Mouse (Mus musculus): ENCODE measurements around the gene Dlg2. TPM values are rescaled to one million over a fixed set of nuclear protein-coding genes. Genes with fewer than 3 reads are reported as not detected.

Gene Dlg2
- polyA plus RNA-seq, 1 experiment from 2014 or later = 30.0 TPM

DNA sequence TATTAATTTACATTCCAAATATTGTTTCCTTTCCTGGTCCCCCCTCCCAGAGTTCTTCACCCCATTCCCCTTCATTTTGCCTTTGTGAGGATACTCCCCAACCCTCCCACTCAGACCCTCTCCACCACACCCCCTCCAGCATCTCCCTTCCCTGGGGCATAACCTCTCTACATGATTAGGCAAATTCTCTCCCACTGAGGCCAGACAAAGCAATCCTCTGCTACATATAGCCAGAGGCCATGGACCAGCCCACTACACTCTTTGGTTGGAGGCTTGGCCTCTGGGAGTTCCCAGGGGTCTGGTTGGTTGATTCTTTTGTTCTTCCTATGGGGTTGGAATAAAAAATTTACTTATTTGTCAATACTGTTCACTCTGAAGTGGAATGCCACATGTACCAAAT, 505.6 kb downstream of the Dlg2 start:
- Histone ChIP-seq H3K27me3 (ENCODE audit: control insufficient read depth, insufficient read depth, low read length) (no peaks in the 10 kb centered on the region), H3K4me1 (replicated peaks; ENCODE audit: control insufficient read depth, insufficient read depth, low read length) (no peaks in the 10 kb centered on the region), H3K9me3 (ENCODE audit: control insufficient read depth, low read length) (no peaks in the 10 kb centered on the region), H3K4me2 (replicated peaks) (no peak overlapping the region), H3K27ac (no peak overlapping the region), H3K9ac (no peak overlapping the region), H3K36me3 (replicated peaks; ENCODE audit: control insufficient read depth, insufficient read depth) (no peaks in the 10 kb centered on the region), H3K4me3 (replicated peaks; ENCODE audit: low read length) (no peak overlapping the region)
- DNase-seq (ENCODE audit: low spot score) (no peak), ATAC-seq (ENCODE audit: low FRiP score) (no peak)

GRCm38 (mm10) chr7:91010655-91011054, 534.2 kb downstream of the Dlg2 start:
- WGBS = 58% methylated on average over 2 of the region's 2 CpGs
- ATAC-seq (ENCODE audit: low FRiP score) (no peak), DNase-seq (ENCODE audit: low spot score) (no peak)
- H3K4me3 ChIP-seq (replicated peaks; ENCODE audit: low read length) = no peak overlapping the region
- H3K9me3 ChIP-seq (ENCODE audit: control insufficient read depth, low read length) = no peaks in the 10 kb centered on the region
- no peak overlapping the region for H3K9ac ChIP-seq
- H3K36me3 ChIP-seq (replicated peaks; ENCODE audit: control insufficient read depth, insufficient read depth) = no peaks in the 10 kb centered on the region
- no peaks in the 10 kb centered on the region for H3K4me1 ChIP-seq (replicated peaks; ENCODE audit: control insufficient read depth, insufficient read depth, low read length)
- no peak overlapping the region for H3K27ac ChIP-seq
- H3K4me2 ChIP-seq (replicated peaks) = no peak overlapping the region
- no peaks in the 10 kb centered on the region for H3K27me3 ChIP-seq (ENCODE audit: control insufficient read depth, insufficient read depth, low read length)

DNA sequence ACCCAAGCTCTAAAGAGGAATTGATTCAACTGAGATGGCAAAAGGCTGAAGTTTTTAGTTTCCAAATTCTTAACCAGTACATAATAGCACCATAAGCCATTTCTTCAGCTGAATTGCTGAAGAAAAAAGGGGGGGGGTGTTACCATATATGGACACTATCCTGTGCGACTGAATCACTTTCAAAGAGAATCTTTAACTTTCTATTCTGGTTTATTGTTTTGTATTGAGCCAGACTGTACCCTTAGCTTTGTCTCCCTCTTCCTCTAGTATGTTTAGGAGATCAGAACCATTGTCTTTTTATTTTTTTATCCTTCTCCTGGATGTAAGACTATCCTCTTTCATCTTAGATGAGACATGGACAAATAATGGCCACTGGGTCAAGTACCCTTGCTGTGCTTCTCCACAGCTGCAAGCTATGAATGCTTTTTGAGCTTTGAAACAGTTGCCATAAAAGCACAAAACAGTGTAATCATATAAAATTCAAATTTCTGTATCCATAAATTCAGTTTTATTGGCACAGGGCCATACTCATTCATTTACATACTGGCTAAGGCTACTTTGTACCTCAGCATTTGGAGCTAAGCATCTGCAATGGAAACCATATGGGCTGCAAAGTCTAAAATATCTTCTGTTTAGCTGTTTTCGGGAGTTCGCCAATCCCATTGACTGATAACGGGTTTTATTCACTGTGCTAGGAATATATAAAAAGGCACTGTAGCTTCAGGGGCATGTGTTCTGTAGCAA, 568.7 kb downstream of the Dlg2 start:
- ATAC-seq (ENCODE audit: low FRiP score) = no peak
- Histone ChIP-seq H3K4me1 (replicated peaks; ENCODE audit: control insufficient read depth, insufficient read depth, low read length) (no peaks in the 10 kb centered on the region), H3K27ac (no peak overlapping the region), H3K9ac (no peak overlapping the region), H3K36me3 (replicated peaks; ENCODE audit: control insufficient read depth, insufficient read depth) (no peaks in the 10 kb centered on the region), H3K27me3 (ENCODE audit: control insufficient read depth, insufficient read depth, low read length) (no peaks in the 10 kb centered on the region), H3K4me2 (replicated peaks) (no peak overlapping the region), H3K9me3 (ENCODE audit: control insufficient read depth, low read length) (no peaks in the 10 kb centered on the region), H3K4me3 (replicated peaks; ENCODE audit: low read length) (no peak overlapping the region)
- WGBS = 87% methylated on average over 4 of the region's 4 CpGs
- DNase-seq (ENCODE audit: low spot score) = no peak

DNA sequence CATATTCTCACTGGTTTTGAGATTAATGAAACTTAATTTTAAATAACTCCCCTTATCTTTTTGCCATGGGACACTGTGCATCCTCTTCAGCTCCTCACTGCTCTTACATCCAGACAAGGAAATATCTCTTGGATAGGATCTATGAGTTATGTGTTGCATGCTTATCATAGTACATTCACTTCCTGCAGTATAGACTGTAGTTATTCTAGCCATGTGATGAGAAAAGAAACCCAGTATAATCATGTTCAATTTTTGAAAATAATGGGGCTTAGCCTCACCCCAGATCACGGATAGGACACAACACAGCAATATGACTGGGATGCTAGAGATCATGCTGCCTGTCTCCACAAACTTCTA, 569.2 kb downstream of the Dlg2 start:
- no peak for DNase-seq (ENCODE audit: low spot score)
- Histone ChIP-seq H3K27ac (no peak overlapping the region), H3K4me1 (replicated peaks; ENCODE audit: control insufficient read depth, insufficient read depth, low read length) (no peaks in the 10 kb centered on the region), H3K27me3 (ENCODE audit: control insufficient read depth, insufficient read depth, low read length) (no peaks in the 10 kb centered on the region), H3K4me3 (replicated peaks; ENCODE audit: low read length) (no peak overlapping the region), H3K4me2 (replicated peaks) (no peak overlapping the region), H3K9me3 (ENCODE audit: control insufficient read depth, low read length) (no peaks in the 10 kb centered on the region), H3K36me3 (replicated peaks; ENCODE audit: control insufficient read depth, insufficient read depth) (no peaks in the 10 kb centered on the region), H3K9ac (no peak overlapping the region)
- 93% methylated on average over 1 of the region's 1 CpGs for WGBS
- no peak for ATAC-seq (ENCODE audit: low FRiP score)

DNA sequence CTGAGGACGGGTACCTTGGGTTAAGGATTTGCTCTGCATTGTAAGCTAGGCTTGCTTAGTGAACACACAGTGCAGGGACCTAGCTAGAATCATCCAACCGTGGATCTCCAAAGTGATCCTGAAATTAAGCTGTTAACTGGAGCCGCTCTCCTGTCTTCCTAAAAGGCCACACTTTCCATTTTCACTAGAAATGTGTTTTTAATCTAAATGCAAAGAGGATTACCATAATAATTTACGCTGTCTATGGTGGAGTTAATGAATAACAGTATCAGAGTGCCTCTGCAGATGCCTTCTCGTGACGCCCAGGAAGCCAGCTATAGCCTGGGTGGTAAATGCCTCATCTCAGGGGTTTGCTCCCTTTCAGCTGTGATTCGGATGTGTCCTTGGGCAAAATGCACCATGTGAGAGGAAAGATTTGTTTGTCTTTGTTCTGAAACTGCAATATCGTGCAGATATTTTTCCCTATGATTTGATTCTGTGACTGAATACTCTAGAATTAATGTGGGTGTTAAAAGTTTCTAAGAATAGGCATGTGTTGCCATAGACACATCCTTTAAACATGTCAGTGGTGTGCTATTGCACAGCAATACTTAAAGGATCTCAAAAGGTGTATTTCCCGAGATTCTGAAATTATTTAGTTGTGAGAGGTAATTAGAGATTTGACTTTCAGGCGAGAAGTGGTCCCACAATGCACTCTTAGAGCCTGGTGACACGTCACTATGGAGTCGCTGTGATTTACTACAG, 587.0 kb downstream of the Dlg2 start:
- DNase-seq (ENCODE audit: low spot score) = no peak
- H3K4me1 ChIP-seq (replicated peaks; ENCODE audit: control insufficient read depth, insufficient read depth, low read length) = no peaks in the 10 kb centered on the region
- no peak overlapping the region for H3K27ac ChIP-seq
- no peak overlapping the region for H3K9ac ChIP-seq
- 41% methylated on average over 12 of the region's 12 CpGs for WGBS
- H3K4me2 ChIP-seq (replicated peaks) = peak overlapping the region; percentile 21; the same call in 1 of the 2 replicates
- no peak overlapping the region for H3K4me3 ChIP-seq (replicated peaks; ENCODE audit: low read length)
- no peaks in the 10 kb centered on the region for H3K36me3 ChIP-seq (replicated peaks; ENCODE audit: control insufficient read depth, insufficient read depth)
- no peaks in the 10 kb centered on the region for H3K9me3 ChIP-seq (ENCODE audit: control insufficient read depth, low read length)
- peak; percentile 48; the same call in 1 of the 2 replicates for ATAC-seq (ENCODE audit: low FRiP score)
- H3K27me3 ChIP-seq (ENCODE audit: control insufficient read depth, insufficient read depth, low read length) = no peaks in the 10 kb centered on the region

GRCm38 (mm10) chr7:91071751-91072707, 595.6 kb downstream of the Dlg2 start:
- H3K27ac ChIP-seq = no peak overlapping the region
- WGBS = 52% methylated on average over 9 of the region's 9 CpGs
- DNase-seq (ENCODE audit: low spot score) (no peak), ATAC-seq (ENCODE audit: low FRiP score) (no peak)
- no peaks in the 10 kb centered on the region for H3K4me1 ChIP-seq (replicated peaks; ENCODE audit: control insufficient read depth, insufficient read depth, low read length)
- H3K9ac ChIP-seq = no peak overlapping the region
- H3K4me3 ChIP-seq (replicated peaks; ENCODE audit: low read length) = no peak overlapping the region
- H3K9me3 ChIP-seq (ENCODE audit: control insufficient read depth, low read length) = no peaks in the 10 kb centered on the region
- no peaks in the 10 kb centered on the region for H3K27me3 ChIP-seq (ENCODE audit: control insufficient read depth, insufficient read depth, low read length)
- H3K4me2 ChIP-seq (replicated peaks) = no peak overlapping the region
- H3K36me3 ChIP-seq (replicated peaks; ENCODE audit: control insufficient read depth, insufficient read depth) = no peaks in the 10 kb centered on the region

GRCm38 (mm10) chr7:91086071-91086470, 609.6 kb downstream of the Dlg2 start:
- no peak overlapping the region for H3K27ac ChIP-seq
- H3K9me3 ChIP-seq (ENCODE audit: control insufficient read depth, low read length) = no peaks in the 10 kb centered on the region
- WGBS = 81% methylated on average over 2 of the region's 2 CpGs
- H3K4me1 ChIP-seq (replicated peaks; ENCODE audit: control insufficient read depth, insufficient read depth, low read length) = no peaks in the 10 kb centered on the region
- H3K4me3 ChIP-seq (replicated peaks; ENCODE audit: low read length) = no peak overlapping the region
- no peak overlapping the region for H3K9ac ChIP-seq
- no peaks in the 10 kb centered on the region for H3K27me3 ChIP-seq (ENCODE audit: control insufficient read depth, insufficient read depth, low read length)
- DNase-seq (ENCODE audit: low spot score) = no peak
- no peak overlapping the region for H3K4me2 ChIP-seq (replicated peaks)
- no peaks in the 10 kb centered on the region for H3K36me3 ChIP-seq (replicated peaks; ENCODE audit: control insufficient read depth, insufficient read depth)
- ATAC-seq (ENCODE audit: low FRiP score) = no peak

DNA sequence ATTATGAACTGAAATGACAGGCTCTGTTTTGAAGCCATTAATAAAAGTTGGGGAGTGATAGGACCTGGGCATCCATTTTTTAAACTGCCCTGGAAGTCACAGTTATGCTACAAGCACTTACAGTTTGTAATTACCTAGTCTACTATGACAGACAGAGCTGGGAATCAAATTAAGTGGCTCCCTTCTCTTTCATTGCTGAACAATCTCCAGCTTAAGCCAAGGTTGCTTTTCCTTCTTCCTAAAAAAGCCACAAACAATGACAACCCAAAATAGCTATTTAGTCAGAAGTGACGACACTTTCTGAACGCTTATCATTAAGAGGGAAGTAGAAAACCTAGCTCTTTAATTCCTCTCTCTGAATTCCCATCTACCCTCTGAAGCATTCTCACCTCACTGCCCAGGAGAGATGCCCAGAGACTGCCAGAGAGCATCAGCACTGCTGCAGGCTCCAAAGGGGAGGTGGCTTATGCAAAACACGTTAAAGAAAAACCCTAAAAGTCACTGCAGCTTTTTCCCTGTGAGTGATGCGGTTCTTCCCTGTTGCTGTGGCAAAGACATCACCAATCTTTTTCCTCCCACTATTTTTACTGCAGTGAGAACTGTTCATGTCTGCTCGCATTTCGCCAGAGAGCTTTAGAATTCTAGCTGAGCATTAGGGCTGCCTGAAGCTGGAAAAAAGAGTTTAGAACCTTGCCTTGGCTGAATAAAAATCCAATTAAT, 612.9 kb downstream of the Dlg2 start:
- no peak overlapping the region for H3K4me3 ChIP-seq (replicated peaks; ENCODE audit: low read length)
- H3K4me1 ChIP-seq (replicated peaks; ENCODE audit: control insufficient read depth, insufficient read depth, low read length) = no peaks in the 10 kb centered on the region
- DNase-seq (ENCODE audit: low spot score) = peak; percentile 35
- H3K27me3 ChIP-seq (ENCODE audit: control insufficient read depth, insufficient read depth, low read length) = no peaks in the 10 kb centered on the region
- no peak for ATAC-seq (ENCODE audit: low FRiP score)
- WGBS = 35% methylated on average over 6 of the region's 6 CpGs
- H3K9ac ChIP-seq = no peak overlapping the region
- no peaks in the 10 kb centered on the region for H3K36me3 ChIP-seq (replicated peaks; ENCODE audit: control insufficient read depth, insufficient read depth)
- H3K4me2 ChIP-seq (replicated peaks) = no peak overlapping the region
- no peak overlapping the region for H3K27ac ChIP-seq
- H3K9me3 ChIP-seq (ENCODE audit: control insufficient read depth, low read length) = no peaks in the 10 kb centered on the region

All from hindbrain, embryonic 14.5 days (tissue).